Mouse (Mus musculus) effector memory CD4-positive, alpha-beta T cell, adult 5 months (primary cell): ENCODE data around the gene Slc25a3. TPM values are rescaled to one million over a fixed set of nuclear protein-coding genes. Genes with fewer than 3 reads are reported as not detected.

Experiments
- polyA plus RNA-seq: library from polyadenylated mRNA; unstranded; fragments of 100-300 nt; shearing (Covaris generic); gene quantifications from one replicate; pipeline ENCODE4 v1.2.1, GENCODE M21; 2017

The Slc25a3 gene
- polyA plus RNA-seq = 926 TPM

GRCm38 (mm10) chr10:91123828-91124822, at the start of gene Slc25a3:
TSS of gene Slc25a3 (minus strand) at chr10:91124059.

GRCm38 (mm10) chr10:91082550-91083392, 41.1 kb downstream of the Slc25a3 start, which contains the start of the genes Apaf1 and Ikbip:
TSS of gene Apaf1 (minus strand) at chr10:91082770.
TSS of gene Ikbip (plus strand) at chr10:91082940.

Other genes with a start within 250 kb of the Slc25a3 start
- 42.5 TPM for gene Apaf1, start 41.3 kb downstream of the Slc25a3 start, polyA plus RNA-seq
- 2.7 TPM for gene Ikbip, start 41.1 kb downstream of the Slc25a3 start, polyA plus RNA-seq
- gene Tmpo, start 57.3 kb upstream of the Slc25a3 start, polyA plus RNA-seq = 133 TPM